Mouse (Mus musculus) c-Kit-positive CD71-positive TER-119-positive erythroid progenitor cells, embryonic 14.5 days (primary cell): ENCODE results near the gene Acsl6.
"Not testable (repeated sequence)": the region's sequence is repeated elsewhere in the genome, so short reads cannot be mapped to it uniquely, and the experiment has no call there.

Experiments used
- DNase-seq: peaks from one replicate; pipeline ENCODE4 v3.0.0-alpha.2; 2013; ENCODE audit warnings: low spot score

Gene Acsl6

DNA sequence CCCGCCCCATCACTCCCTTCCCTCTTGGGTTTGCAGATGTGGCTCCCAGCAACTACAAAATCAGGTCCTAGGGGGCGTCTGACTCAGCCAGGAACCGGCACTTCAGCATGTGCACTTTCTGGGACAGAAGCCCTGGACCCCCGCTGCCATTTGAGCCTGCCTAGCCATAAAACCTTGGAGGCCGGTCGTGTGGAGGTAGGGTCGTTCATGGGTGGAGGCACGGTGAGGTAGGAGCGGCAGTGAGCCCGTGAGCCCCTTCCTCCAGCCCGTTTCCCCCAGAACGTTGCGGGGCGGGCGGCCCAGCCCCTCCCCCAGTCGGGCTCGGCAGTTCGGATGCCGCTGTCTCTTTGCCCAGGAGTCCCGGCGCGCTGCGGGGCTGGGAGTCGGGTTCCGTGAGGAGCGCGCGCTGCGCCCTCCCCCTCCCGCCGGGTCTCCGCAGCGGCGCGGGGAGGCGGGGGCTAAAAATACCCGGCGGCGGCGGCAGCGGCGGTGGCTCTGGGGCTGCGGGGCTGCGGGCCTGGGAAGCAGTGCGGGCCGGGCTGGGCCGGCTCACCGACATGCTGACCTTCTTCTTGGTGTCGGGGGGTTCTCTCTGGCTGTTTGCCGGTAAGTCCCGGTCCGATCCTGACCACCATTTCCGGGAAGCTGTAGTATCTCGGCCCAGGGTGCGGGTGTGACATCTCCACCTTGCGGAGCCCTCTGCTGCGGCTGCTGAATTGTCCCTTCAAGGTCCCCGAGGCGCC is at the start of gene Acsl6:
Acsl6 (plus strand) TSS at position 71 of the 743 bp plus-strand sequence.
- no peak for DNase-seq

DNA sequence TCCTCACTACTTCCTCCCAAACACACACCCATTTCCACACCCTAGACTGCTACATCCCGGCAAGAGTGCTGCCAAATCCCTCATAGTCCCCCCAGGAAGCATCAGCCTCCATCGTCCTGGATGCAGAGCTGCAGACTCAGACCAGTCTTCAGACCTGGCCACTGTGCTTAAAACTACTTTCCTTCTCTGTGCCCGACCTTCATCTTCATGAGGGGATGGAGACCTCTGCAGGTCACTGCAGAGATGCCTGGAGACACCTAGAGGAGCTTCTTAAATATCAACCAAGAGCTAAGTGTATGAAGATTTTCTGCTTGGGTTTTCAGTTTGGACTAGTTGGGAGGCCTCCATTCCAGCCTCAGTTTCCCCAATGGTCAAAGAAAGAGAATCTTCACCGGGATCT is 49.5 kb upstream of the Acsl6 start:
- no peak for DNase-seq

DNA sequence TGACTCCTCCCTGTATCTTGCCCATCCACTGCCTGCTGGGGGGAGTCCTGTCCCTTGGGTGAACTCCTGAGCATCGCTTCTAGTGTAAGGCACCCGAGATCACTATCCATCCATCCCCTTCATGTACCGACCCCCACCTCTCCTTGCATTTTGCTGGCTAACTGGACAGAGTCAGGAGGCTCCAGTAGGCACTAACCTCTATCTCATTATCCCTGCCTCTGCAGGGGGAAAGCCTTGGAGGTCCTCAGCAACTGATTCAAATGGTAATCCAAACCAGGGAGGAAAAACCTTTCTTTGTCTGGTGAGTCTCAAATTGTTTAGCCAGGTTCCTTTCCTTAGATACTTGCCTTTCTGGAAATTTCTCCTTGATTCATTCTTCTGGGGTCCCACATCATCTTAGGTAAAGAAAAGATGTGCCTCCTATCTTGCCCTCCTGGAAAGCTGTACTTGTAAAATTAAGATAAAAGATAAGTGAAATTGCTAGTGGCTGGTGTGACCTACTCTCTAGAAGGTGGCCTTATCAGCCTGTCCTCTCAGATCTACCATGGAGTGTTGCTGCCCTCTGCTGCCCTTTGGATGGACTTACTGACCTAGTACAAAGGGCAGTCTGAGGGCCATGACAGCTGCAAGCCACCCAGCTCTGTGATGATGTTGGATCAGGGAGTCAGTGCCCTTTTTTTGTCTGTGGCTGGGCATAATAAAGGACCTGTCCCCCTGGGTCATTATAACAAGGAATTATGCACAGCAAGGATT is 46.8 kb upstream of the Acsl6 start:
- peak; percentile 42 for DNase-seq

DNA sequence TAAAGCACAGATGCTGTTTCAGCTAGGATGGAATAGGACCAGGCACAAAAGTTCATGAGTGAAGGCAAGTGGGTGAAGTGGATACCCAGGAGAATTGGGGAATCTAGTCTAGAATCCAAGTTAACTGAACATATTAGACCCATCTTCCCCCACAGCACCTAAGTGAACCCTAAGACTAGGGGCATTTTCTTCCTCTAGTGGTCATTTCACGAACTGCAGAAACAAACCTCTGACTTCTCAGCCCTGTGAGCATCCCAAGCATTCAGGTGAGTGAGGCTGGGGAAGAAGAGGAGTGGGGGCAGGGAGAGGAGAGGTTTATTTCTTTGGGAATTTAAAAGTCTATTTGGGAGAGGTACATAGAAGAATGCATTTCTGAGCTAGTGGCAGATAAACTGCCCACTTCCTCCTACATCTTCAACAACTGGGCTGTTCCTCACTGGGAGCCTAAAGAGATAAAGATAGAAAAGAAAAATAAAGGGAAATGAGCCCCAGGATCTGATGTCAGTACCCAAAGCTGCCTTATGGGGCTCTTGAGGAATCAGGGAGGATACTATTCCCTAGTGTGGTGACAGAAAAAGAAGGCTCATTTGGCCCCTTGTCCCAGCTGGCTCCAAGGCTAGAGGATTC is 40.1 kb upstream of the Acsl6 start:
- no peak for DNase-seq

DNA sequence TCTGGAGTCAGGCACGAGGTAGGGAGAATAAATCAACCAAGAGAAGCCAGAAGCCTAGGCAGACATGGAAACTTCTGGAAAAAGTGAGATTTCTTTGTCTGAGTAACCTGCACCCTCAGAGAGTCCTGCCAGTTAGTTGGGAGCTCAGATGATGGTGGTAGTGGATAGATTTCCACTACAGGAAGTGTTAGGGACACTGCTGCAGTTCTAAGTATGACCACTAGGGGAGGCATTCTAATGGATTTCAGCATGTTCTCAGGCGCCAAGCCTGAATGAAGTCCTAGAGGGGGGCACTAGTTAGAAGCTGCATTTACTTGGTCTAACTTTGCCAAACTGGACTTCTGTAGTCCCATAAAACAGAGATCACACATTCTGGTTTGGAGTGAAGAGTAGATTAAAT is 39.1 kb upstream of the Acsl6 start:
- DNase-seq, result peak; percentile 49

DNA sequence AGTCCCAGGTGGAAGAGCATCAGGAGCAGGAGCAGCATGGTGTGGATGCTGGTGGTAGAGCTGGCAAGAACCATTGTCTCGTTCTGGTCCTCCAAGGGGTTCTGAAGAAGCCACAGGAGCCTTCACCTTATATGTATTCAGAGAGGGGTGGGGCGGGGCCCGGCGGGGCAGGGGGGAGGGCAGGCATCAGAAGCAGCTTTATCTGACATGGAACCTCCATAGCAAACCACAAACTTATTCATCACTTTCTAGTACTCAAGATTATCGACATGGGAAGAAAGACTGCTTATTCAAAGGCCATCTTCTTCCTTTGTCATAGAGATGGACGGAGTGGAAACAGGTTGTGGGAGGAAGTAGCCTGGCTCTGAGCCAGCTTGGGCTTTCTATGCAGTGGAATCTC is 36.4 kb upstream of the Acsl6 start, which contains the start of gene Il3:
Il3 (minus strand) TSS at position 101 of the 400 bp plus-strand sequence.
- DNase-seq, result no peak

DNA sequence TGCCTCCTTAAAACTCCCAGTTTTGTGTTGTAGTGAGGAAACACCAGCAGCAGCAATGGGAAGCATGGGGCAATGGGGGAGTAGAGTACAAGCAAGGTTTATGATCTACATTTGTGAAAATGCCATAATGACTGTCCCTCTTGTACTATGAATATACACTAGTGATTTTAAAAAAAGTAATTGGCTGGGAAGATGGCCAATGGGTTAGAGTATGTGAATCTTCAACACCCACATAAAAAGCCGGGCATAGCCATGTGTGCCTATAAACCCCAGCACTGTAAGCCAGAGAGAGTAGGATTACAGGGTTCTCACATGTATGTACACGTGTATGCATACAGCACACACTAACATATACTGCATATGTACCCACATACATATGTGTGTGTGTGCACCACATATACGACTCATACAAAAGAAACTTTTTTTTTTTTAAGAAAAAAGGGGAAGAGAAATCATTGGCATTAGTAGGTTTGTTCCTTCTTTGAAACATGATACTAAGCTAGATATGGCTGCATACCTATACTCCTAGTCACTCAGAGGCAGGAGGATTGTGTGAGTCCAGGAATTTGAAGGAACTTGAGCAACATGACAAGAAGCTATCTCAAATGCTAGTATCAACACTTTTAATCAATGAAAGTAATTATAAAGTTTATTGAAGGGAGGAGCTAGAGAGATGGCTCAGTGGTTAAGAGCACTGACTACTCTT is 34.3 kb upstream of the Acsl6 start:
- no peak for DNase-seq

DNA sequence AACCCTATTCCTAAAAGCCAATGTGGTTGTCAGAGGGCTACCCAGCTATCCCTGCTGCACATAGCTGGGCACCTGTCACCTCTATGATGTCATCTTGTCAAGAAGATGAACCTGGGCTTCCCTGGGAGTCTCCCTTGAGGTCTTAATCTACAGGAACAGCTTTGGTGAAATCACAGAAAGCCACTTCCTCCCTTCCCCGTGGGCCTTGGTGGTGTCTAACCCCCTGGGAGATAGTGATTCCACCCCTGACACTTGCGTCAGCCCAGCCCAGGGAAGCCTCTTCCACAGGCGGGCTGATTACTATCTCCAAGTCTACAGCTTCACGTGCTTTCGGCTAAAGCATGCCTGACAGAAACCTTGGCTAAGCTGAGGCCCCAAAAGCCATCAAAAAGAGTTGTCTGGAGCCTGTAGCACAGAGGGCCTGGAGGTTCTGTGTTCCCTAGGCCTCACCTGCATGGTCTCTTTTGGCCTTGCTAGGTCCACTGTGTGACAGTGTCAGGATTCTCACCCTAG is 32.1 kb upstream of the Acsl6 start:
- DNase-seq, result no peak

DNA sequence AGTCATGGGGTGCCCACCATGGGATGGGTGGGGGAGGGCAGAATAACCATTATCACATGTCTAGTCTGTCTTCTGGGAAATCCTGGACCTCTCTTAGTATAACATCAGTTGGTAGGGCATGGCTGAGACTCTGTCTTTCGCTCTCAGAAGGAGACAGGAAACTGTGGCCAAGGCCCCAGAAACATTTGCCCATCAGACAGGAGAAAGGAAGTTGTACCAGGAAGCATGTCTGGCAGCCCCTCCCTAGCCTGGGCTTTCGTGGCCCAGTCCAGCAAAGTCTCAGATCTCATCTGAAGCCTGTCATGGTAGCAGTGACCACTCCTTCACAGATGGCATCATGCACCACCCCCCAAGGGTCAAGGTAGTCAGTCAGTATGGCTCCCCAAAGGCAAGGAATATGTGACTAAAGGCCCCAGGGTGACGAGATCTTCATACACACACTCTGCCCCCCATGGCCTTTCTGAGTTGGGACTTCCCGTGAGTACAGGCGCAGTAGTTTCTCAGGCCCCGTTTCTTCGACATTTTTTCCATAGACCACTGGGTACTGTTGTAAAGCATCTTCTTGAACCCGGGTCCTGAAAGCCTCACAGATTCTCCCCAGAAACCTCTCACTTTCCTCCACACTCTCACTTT is 15.7 kb upstream of the Acsl6 start:
- DNase-seq, result no peak

DNA sequence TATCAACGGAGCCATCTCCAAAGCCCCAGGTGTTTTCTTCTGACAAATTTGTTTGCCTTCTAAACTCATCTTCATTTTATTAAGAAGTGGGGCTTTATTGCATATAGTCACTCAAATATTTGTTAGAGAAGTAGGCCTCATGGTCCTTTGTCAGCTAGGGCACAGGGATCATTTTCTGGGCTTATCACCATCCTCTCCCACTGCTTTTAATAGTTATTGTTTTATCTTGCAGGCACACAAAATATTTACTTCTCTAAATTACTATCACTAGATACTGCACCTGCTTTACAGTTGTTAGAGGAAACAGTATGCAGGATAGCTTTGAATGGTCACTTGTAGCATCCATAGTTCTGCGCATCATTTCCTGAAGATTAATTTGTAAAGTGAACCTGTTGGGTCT is 11.4 kb upstream of the Acsl6 start:
- no peak for DNase-seq

DNA sequence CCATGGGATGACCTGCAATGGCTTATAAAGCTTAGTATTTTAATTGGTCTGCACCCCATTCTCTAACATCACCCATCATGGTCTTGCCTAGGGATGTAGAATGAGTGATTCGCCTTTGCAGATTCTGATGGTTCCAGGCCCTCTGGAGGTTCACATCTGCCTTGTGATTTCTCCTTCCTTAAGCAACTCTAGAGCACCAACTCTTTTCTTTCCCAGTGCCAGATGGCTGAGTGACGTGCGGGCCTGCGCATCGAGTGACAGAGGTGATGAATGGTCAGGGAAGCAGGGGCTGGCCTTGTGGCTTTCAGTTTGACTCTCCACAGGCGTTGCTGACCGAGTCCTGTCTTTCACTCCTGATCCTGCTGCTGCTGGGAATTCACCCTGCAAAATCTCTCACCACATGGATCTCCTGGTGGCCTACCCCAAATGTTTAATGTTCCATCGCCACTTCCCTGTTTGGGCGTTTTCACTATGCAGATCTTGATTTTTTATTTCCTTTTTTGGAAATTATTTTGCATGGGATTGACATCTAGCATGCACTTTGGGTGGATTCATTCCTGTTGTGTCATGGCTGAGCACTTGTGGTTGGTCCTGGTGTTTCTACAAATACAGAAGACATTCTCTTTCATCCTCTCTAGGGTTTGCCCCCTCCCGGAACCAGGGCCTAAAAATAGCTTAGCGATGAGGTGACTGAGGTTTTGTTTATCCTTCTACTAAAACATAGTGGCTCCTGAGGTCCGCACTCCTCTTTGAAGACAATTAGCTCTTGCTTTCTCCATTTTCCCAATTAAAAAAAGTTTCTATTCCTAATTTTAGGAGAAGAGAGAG is 9.4 kb upstream of the Acsl6 start:
- no peak for DNase-seq

DNA sequence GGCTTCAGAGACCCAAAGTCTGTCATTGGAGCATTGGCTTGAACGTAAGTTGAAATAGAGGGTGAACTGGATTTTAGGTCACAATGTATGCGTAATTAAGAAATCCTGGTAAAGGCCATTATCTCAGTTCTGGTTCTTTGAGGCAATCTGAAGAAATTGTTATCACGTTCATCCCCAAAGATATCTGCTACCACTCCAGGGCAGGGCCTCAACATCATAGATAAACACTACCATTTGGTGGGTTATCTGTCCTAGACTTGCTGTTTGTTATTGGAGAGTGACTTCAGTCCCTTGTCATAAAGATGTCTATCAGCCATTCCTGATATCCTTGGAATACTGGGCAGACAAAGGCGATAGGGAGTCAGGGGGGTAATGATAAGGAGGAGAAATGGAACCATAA is 7.6 kb upstream of the Acsl6 start:
- DNase-seq, result no peak

DNA sequence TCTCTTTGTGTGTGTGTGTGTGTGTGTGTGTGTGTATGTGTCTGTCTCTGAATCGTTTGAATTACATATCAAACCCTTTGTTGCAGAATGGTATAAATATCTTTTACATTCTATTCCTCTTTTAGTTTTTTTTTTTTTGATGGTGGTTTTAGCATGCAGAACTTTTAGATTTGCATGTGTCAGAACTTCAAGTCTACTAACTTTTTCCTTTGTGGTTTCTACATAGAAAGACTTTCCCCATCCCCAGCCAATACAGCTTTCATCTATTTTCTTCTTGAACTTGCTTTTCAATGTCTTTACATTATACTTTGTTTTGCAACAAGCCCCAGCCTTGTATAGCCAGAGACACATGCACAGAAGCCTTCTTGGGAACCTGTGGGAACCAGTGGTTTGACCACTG is 6.9 kb upstream of the Acsl6 start:
- no peak for DNase-seq

DNA sequence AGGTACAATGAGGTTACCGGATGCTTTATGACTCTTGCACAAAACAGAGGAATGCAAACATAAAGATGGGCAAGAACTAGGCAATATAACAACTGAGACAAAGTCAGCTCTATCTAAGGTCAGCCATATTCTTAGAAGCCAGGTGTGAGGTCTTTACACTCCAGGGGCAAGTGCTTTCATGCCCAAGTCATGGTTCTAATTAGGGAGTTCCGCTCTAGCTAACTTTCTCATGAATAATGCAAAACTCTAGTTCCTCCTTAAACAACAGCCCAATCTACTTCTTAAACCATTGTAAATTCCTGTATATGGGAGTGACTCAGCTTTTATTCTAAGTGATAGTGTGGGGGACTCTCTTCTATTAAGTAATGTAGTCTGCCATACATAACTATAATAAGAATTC is 6.1 kb upstream of the Acsl6 start:
- DNase-seq, result not testable (repeated sequence)

DNA sequence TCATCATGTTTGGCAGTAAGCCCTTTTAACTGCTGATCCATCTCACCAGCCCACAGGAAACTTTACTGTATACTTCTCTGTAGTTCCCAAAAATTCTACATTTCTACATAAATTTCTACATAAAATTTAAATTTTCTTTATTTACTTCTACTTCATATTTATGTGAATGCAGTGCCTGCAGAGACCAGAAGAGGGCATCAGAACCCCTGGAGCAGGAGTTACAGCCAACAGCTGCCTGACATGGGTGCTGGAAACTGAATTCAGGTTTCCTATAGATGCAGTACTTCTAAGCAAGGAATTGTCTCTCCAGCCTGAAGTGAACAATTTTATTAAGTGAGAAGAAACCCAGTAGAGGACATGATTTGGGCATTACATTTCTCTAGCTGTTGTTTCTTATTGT is 4.8 kb upstream of the Acsl6 start:
- no peak for DNase-seq

DNA sequence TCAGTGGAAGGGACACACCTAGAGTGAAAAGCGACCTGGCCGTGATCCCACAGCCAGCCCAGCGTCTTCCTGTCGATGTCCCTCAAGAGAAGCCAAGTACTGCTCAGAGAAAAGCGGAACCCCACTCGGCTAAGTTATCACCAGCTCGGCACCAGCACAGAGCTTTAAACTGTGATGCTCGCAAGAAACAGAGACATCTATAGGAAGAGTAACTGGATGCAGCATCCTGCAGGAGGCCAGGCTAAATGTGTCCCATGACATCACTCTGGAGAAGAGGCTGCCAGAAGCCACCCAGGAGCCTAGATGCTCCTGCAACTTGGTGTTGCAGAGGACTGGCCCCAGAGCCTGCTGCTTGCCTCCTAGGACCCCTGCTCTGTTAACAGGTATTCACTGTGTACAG is 1.6 kb upstream of the Acsl6 start:
- no peak for DNase-seq

DNA sequence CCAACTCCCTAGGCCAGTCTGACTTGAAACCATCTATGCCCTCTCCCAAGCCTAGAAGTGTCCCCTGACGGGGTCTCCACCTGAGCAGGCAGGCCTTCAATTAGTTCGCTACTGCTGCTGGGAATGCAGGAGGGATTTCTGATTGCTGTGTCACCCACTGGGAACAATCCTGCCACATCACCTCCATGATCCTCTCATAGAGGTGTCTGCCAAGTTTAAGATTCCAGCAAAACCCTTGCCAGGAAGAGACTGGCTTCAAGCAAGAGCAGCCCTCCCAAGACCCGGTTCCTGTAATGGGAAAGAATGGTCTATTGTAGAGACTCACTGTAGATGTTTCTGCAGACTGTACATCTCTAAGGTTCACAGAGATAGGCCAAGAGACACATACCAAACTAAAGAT is 992 bp upstream of the Acsl6 start:
- no peak for DNase-seq

DNA sequence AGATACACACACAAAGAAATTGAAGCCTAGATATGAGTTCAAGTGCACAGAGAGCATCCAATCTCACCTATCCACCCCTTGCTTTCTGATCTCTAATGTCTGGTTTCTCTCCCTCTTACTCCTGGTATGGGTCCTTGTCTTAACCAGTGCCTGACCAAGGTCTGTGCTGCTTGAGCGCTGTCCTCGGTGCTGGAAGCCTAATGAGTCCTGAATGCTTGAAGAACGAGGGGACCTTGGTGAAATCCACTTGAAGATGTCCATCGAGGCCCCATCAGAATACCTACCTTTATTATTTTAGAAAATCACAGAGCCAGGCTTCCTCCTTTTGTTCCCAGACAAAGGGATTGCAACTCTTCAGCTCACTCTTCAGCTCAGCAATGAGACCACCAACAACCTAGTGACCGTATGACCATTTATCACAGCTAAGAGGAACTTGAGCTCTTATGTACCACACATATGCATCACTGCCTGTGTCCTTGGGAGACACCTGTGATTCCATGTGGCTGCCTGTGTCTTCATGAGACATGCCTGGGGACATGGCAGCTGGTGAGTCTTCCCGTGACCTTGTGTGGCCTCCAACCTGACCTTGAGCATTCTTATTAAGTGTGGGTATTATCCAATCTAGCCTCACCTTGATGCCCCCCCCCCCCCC is 396 bp upstream of the Acsl6 start:
- DNase-seq, result no peak

DNA sequence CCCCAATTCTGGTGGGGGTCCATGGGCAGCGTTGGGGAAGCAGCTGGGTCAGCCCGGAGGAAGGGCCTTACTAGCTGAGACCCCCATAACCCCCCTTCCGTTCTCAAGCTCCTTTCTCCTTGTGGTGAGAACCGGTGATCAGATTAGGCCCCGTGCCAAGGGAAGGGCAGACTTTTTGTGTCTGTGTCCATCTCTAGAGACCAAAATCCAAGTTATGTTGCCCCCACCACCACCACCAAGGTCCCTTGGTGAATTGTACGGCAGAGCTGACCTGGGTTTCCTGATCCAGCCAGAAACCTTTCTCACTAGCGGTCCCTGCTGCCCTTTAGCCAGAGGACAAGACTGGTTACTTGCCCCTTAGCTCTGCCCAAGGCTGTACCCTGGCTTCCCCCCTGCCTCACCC is 874 bp downstream of the Acsl6 start:
- no peak for DNase-seq

DNA sequence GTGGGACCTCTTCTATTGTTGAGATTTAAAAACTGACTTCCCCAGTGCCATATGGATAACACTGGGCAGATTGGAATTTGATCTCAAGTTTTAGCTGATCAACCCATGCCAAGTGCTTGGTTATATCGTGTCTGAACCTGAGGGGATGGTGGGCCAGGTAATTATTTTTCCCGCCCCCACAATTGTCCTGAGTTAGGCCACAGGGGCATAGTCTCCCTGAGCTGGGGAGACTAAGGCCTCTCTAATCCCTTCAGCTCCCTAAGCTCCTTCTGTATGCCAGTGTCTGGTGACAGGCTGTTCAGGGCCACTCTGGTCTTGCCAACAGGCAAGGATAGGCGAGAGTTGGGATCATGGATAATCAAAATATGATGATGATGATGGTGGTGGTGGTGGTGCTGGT is 1.7 kb downstream of the Acsl6 start:
- DNase-seq, result no peak
